Mouse (Mus musculus) ES-E14 (cell line): ENCODE measurements at regions not wholly inside any gene's neighbourhood (a gene's known extent, or its start where the extent isn't known, plus 50 kb on each side); places are given as distances from the start of the nearest gene placed in this dataset.

Source experiments
- CHD2 ChIP-seq: IDR thresholded peaks from 2 replicates; pipeline ENCODE4 v1.6.1; 2014; ENCODE audit warnings: mild to moderate bottlenecking, low read depth, low read length, inconsistent platforms
- MAFK ChIP-seq: IDR thresholded peaks from 2 replicates; pipeline ENCODE4 v1.6.1; 2014; ENCODE audit warnings: mild to moderate bottlenecking, low read depth, low read length, inconsistent platforms; ENCODE audit not compliant: insufficient read depth
- ZC3H11A ChIP-seq: IDR thresholded peaks from 2 replicates; pipeline ENCODE4 v1.6.1; 2012; ENCODE audit warnings: low read depth, mild to moderate bottlenecking, inconsistent platforms, low read length, borderline replicate concordance
- ZNF384 ChIP-seq: IDR thresholded peaks from 2 replicates; pipeline ENCODE4 v1.6.1; 2012; ENCODE audit warnings: low read depth, low read length, inconsistent platforms

- no peak for TF ChIP-seq MAFK
- TF ChIP-seq ZNF384, result no peak
- TF ChIP-seq CHD2, result no peak
- TF ChIP-seq ZC3H11A, result no peak
Measured at GRCm38 (mm10) chr8:96255811-96256210, 367.5 kb upstream of the Got2 start.
